Mouse (Mus musculus) brain, adult 2 months (tissue): Measurements from ENCODE around the gene Parvb.
"Not testable (repeated sequence)": the region's sequence is repeated elsewhere in the genome, so short reads cannot be mapped to it uniquely, and the experiment has no call there.

Source experiments
- DNase-seq: peaks from one replicate; pipeline ENCODE4 v3.0.0; 2011; ENCODE audit warnings: low read depth, low spot score

Gene Parvb

GRCm38 (mm10) chr15:84256864-84257263, 25.0 kb downstream of the Parvb start:
- DNase-seq = no peak

DNA sequence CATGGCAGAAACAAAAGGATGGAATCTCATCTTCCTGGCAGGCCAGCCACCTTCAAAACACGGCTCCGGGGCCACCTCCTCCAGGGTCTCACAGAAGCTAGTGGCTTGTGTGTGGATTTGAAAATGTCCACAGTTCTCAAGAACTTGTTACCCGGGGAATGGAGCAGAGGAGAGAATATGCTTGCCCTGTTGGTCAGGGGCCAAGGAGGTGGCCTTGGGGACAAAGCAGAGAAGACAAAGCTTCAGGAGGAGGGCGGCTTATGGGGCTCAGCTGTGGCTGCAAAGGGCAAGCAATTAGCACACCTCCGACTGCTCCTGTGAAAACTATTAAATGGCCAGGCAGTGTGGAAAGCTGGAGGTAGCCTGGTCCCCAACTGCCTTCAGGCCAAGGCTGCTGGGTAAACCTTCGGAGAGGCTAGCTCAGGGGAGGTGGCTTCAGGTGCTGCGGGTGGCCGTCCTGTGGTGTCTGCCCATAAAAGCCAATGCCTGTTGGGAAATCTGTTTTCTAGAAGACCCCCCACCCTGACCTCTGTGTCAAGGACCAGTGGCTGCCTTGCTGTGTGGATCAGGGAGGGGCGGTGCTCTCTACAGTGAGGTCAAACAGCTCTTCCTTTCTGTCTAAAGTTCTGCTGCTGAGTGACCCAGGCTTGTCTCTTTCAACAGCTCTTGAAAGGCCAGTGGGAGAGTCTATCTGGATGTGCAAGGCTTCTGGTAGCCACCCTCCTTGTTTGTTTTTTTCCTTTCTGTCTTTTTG, 26.9 kb downstream of the Parvb start:
- DNase-seq = no peak

DNA sequence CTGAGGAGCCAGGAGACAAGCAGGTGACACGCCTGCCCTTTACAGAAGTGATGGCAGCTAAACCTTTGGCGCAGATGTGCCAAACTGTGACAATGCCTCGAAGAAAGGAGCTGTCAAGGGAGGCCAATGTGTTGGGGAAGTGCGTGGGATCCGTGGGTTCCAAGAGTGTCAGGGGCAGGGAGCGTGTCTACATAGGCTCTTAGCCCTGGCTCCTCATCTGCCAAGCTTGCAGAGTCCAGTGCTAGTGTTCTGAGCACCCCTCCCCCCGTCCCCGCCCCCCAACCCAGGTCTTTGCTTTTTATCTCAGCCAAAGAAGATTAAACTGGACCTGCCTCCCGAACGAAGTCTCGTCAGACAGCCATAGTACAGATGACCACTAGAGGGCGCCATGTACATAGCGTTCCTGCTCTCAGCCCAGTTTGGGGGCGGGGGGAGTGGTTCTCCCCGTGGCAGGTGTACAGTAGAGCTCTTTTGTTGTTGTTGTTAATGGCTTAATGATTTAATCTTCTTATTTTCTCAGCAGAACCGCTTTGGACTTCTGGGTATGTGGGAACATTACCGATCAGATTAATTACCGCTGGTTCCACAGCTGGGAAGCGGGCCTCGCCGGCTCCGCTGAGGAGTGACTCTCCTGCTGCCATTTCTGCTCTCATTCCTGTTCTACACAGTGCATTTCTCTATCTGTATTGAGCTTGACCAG, 28.4 kb downstream of the Parvb start:
- peak; percentile 91 for DNase-seq

DNA sequence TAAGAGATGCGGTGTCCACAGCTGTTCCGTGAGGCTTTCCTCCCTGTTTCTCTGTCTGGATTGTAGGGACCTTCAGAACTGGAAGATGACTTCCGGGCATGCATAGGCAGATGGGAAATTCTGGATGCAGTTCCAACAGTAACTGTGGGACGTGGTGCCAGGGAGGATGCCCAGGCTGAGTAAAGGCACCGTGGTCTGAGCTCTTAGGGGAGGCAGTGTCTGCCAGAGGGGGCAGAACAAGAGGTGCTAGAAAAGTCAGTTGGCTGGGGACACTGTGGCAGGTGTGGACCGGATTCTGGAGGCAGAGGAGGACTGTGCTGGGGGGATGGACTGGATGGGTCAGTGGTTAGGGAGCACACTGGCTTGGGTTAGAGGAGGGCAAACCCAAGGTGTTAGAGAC, 30.8 kb downstream of the Parvb start:
- no peak for DNase-seq

- no peak for DNase-seq
Measured at GRCm38 (mm10) chr15:84263573-84263972, 31.7 kb downstream of the Parvb start.

DNA sequence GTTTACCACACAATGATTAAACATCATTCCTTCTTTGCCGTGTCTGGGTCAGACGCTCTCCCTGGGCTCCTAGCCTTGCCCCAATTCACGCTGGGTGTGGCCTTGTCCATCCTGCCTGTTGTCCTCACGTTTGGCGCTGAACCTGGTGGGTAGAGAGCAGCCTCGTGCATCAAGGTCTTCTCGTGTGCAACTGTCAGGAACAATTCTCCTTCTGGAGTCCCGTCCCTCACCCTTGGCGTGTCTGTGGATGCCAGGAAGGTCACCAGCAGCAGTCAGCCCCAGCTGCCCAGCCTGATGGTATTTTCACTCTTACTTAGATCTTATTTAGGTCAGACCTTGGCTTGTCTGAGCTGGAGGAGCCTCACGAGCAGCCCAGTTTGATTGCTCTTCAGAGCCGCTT, 33.3 kb downstream of the Parvb start:
- DNase-seq = peak; percentile 39

- DNase-seq = peak; percentile 66
Measured at GRCm38 (mm10) chr15:84266290-84266689, 34.4 kb downstream of the Parvb start.

GRCm38 (mm10) chr15:84267720-84268260, 35.9 kb downstream of the Parvb start:
- no peak for DNase-seq

DNA sequence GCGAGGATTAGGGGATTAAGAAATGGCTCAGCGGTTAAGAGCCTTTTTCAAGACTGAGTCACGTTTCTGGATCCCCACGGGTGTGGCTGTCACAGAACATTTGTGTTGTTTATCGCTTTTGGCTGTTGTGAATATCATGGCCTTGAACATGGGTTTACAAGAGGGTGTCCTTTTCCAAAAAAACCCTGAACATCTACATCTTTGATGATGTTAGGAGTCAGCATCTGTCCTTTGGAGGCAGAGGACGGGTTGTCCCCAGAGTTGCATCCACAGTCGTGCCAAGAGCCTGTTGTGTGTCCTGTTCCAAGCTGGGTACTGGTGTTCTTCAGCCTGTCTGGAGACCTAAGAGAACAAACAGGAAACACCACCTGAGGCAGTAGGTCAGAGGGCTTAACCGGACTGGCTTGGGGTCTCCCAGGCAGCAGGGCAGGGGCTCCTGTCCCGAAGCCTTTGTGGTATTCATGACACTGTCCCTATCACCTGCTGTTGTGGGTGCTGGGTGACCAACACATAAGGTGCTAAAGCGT, 37.3 kb downstream of the Parvb start:
- no peak for DNase-seq

GRCm38 (mm10) chr15:84270032-84270431, 38.2 kb downstream of the Parvb start:
- no peak for DNase-seq

DNA sequence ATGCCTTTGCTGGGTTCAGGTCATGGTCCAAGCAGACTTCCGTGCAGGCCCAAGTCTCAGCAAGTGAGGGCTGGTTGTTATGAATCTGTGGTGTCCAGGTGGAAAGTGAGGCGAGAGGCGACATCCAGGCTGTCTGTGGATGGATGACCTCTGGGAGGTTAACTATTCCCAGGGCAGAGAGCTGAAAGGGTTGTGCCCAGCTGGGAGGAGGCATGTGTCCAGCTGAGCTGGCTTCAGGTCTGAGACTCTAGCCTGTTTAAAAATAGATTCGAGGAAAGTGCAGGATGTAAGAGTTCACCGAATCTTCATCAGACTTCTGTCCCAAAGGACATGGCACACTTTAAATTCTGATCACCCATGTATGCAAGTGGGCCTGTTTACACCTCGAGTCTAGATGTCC, 38.6 kb downstream of the Parvb start:
- no peak for DNase-seq

DNA sequence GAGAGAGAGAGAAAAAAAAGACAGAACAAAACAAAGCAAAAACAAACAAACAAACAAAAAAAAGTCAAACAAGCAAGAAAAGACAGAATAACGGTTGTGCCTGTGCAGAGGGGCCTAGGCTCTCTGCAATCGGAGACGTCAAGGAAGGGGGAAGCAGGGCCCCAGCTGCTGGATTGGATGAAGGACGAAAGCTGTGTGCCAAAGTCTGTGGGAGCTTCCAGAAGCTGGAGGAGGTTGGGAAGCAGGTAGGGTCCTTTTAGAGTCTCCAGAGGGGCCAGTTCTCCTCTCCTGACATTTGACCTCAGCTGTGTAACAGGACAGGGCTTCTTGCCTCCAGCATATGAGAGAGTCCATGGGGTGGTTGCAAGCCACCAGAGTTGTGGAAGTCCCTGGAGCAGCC, 44.2 kb downstream of the Parvb start:
- no peak for DNase-seq

- DNase-seq = no peak
Measured at GRCm38 (mm10) chr15:84278091-84278490, 46.2 kb downstream of the Parvb start.

GRCm38 (mm10) chr15:84278656-84279055, 46.8 kb downstream of the Parvb start:
- no peak for DNase-seq

DNA sequence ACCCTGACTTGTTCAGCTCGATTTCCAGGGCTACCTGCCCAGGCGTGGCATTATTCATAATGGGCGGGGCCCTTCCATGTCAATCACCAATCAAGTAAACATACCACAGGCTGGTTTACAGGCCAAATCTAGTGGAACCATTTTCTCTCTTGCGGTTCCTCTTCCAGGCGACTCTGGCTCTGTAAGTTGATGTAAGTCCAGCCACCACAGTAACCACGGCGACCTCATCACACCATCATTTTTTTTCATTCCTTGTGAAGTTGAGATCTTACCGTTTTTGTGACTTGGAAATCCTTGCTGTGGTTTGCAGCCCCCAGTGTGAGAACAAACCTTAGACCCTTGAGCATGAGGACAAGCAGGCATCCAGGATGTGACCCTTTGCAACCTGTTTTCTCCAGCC, 48.5 kb downstream of the Parvb start:
- DNase-seq = no peak

- no peak for DNase-seq
Measured at GRCm38 (mm10) chr15:84280712-84281347, 49.0 kb downstream of the Parvb start.

DNA sequence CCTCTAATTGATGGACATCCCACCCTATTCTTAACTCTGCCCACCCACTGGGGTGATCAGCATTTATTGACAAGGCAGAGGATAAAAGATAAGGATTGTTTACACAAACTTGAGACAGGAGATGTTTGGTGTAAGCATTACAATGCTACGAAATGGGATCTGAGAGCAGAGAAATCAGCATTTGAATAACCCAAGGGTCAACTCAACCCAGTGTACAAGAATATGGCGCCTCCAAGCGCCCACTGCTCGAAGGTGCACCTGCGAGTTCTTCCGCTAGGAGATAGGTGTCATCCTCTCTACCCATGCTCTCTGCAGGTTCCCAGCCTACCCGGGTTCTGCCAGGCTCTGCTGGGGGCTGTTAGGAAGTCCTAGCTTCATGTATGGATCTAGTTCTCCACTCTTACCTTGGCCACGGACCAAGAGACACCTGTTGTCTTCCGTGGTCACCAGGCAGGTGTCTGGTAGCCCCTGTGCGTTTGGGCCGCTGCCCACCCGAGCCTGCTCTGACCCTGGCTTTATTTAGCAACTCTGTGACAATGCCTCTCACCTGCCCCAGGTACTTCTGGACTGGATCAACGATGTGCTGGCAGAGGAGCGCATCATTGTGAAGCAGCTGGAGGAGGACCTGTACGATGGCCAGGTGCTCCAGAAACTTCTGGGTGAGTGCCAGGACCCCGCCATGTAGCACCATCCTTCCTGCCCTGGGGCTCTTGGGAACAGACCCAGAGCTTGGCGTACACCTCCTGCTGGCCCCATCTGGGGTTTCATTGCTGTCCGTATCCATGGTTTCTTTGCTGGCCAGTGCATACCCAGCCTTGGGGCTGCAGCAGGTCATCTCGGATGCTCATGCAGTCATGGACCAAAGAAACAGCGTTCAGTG, 50.6 kb downstream of the Parvb start:
- no peak for DNase-seq

GRCm38 (mm10) chr15:84284059-84284458, 52.2 kb downstream of the Parvb start:
- DNase-seq = peak; percentile 49

- no peak for DNase-seq
Measured at GRCm38 (mm10) chr15:84285453-84285852, 53.6 kb downstream of the Parvb start.

DNA sequence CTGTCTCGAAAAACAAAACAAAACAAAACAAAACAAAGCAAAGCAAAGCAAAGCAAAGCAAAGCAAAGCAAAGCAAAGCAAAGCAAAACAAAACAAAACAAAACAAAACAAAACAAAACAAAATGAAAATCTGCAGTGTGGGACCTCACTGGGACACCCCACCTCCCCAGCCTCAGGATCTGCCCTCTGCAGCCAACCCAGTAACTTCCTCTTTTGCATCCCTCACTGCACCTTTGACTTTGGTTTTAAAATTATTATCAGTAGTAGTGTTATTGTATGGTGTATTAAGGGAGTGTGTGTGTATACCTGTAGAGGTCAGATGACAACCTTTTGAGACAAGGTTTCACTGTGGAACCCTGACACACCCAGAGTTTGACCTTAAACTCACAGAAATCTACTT, 57.1 kb downstream of the Parvb start:
- not testable (repeated sequence) for DNase-seq

GRCm38 (mm10) chr15:84291097-84291496, 59.3 kb downstream of the Parvb start:
- no peak for DNase-seq
